Mouse (Mus musculus): ENCODE data around the gene Serbp1.

Gene Serbp1

DNA sequence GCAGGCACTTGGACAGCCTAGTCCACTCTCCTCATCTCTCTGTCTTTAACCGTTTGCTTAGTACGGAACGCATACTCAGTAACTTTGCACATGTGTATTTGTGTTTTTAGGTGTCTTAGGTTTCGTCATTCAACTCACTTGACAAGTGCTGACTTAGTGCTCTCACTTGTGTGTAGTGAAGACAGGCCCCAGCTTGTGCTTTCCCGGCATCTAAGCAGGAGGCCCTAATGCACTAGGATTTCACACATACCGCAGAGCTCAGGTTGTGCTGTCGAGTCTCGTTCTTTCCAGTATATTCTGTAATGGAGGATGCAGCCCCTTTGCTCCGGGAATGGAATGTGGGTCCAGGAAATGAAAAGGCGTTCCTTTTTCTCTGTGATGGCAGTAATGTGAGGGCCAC lies 65.2 kb downstream of the Serbp1 start:
- no peak for DNase-seq

GRCm38 (mm10) chr6:67308994-67309393 lies 71.0 kb downstream of the Serbp1 start:
- DNase-seq, result no peak

DNA sequence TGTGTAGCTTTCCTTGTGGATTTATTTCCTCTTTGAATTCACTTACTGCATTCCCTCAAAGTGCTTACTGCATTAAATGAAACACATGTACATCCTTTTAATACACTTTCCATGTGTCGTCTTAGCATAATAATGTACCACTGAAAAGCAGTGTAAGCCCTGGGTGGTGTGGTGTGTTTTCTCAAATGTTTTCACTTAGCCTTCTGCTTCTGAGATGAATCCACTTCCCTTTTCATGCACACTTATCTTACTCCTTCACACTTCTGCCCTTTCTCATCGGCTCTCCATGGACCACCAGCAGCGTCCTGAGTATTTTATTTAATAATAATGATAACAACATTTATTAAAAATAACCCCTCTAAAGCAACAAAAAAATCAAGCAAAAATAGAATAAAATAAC lies 71.8 kb downstream of the Serbp1 start:
- DNase-seq, result no peak

- DNase-seq, result no peak
Measured at GRCm38 (mm10) chr6:67314697-67315096, 76.7 kb downstream of the Serbp1 start.

DNA sequence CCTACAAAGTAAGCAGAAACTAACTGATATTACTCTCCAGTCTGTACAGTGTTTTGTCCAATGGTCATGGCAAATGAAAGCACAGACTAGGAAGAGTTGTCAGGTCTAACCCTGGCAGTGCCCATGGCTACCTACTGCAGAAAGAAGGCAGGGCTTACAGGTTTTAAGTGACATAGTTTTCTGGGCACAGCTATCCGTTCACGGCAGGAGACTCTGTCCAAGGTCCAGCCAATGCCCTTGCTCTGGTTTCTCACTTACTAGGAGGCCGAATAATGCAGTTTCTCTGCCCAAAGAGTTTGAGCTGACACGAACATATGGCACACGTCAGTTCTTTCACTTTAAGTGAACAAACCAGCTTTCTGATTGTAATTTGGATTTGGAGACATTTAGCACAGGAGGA lies 79.1 kb downstream of the Serbp1 start:
- no peak for DNase-seq

DNA sequence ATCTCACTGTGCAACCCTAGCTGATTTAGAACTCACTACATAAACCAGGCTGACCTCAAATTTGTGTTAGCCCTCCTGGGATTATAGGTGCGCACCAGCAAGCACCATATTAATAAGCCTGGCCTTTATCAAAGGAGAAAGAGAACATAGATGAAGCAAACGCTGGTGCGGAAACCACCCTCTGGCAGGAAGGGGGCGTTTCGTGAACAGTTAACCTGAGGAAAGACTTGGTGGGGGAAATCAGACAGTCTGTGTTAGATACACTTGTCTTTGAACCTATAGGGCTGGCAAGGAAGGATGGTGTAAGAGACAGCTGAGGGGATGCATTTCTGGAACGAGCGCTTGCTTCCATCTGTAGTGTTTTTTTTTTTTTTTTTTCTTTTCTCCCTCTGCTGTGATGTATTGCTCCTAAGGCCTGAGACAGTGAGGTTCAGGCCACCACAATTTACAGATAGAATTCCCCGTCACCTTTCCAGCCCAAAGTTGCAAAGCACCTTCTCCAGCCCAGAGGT lies 79.9 kb downstream of the Serbp1 start:
- DNase-seq, result no peak

DNA sequence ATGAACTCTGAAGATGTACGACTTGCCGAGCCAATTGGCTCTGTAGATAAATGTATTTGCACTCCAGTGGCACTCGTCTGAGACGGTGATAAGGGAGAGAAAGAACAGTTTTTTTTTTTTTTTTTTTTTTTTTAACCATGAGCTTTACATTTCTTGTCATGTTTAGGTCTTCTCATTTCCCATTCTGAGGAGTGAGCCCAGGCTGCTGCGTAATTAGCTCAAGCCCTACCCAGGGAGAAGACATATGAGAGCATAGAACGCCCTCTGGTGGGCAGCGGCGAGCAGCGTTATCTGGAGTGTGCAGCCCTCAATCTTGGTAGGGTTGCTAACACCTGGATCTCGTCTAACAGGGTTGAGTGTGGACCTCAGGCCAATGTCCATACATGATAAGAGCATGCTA lies 80.5 kb downstream of the Serbp1 start:
- DNase-seq, result peak; percentile 27

- no peak for DNase-seq
Measured at GRCm38 (mm10) chr6:67323788-67324187, 85.8 kb downstream of the Serbp1 start.

DNA sequence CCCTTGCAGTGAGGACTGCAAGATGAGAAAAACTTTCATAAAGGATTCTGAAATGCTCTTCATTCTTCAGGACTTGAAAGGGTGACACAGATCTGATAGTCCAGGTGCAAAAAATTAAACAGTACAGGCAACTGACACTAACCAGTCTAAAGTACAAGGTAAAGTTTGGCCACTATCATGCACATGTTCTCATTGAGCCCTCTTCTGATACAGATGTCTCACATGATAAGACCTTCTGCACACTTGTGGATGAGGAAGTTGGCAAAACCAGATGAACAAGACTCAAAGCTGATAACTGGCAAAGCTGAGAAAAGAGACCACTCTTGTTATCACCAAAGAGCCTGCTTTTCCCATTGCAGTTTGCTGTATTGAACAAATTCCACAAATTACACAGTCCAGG lies 100.0 kb downstream of the Serbp1 start:
- no peak for DNase-seq

DNA sequence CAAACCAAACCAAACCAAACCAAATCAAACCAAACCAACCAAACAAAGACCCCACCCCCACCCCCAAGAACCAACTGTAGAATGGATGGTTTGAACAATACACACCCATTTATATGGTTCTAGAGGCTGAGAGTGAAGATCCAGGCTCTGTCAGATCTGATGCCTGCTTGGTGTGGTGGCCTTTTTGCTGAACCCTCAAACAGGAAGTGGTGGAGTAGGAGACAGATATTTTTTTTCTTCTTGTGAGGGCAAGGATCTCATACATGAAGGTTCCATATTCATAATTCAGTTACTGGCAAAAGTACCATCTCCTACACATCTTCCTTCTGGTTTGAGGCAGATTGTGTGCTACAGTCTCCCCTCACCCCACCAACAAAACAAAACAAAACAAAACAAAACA lies 101.5 kb downstream of the Serbp1 start:
- no peak for DNase-seq
